ENCODE assay signal across 31 mouse cellular contexts in genomic region chr15:102614224-102614623, GRCm38 (mm10). TPM values are rescaled to one million over a fixed set of nuclear protein-coding genes. Genes with fewer than 3 reads are reported as not detected.
"Had no signal": no experiment of that assay in that cellular context is flagged by ENCODE, and none has a peak within 500 bp of the region (broad histone marks: within the 10 kb centered on the region; RNA-seq: fewer than 3 reads in every experiment).

No protein-coding gene starts in this region.

- DNase-seq: forebrain, postnatal 0 days; gastrocnemius, postnatal 10 days; gastrocnemius, postnatal 36 days; heart, adult 18-20 months; heart, postnatal 14 days; heart, postnatal 36 days; kidney, adult 11 months; kidney, adult 2 months; kidney, adult 9 months; kidney, postnatal 14 days; kidney, postnatal 36 days; layer of hippocampus, adult 9-11 months had no signal

- H3K27me3 ChIP-seq: heart, embryonic 13.5 days; heart, embryonic 15.5 days; hindbrain, embryonic 13.5 days; hindbrain, embryonic 15.5 days; kidney, embryonic 15.5 days; limb, embryonic 12.5 days had no signal

- H3K9me3 ChIP-seq: heart, embryonic 10.5 days; heart, embryonic 13.5 days; heart, embryonic 15.5 days; hindbrain, embryonic 13.5 days; hindbrain, embryonic 15.5 days; kidney, embryonic 15.5 days; limb, embryonic 10.5 days; limb, embryonic 12.5 days had no signal

- H3K36me3 ChIP-seq: heart, embryonic 15.5 days; hindbrain, embryonic 13.5 days; hindbrain, embryonic 15.5 days; limb, embryonic 12.5 days had no signal

- H3K4me3 ChIP-seq: heart, embryonic 10.5 days; heart, embryonic 13.5 days; heart, embryonic 15.5 days; hindbrain, embryonic 13.5 days; hindbrain, embryonic 15.5 days; kidney, embryonic 15.5 days; left cerebral cortex, adult 2 months; limb, embryonic 10.5 days; limb, embryonic 12.5 days had no signal

- ATAC-seq: forebrain, postnatal 0 days; hindbrain, postnatal 0 days; intestine, embryonic 16.5 days had no signal

- H3K9ac ChIP-seq: forebrain, postnatal 0 days; heart, embryonic 13.5 days; heart, embryonic 15.5 days; hindbrain, embryonic 13.5 days; hindbrain, embryonic 15.5 days; kidney, embryonic 15.5 days; limb, embryonic 12.5 days had no signal

- H3K27ac ChIP-seq: heart, embryonic 10.5 days; heart, embryonic 13.5 days; heart, embryonic 15.5 days; hindbrain, embryonic 13.5 days; hindbrain, embryonic 15.5 days; hindbrain, postnatal 0 days; kidney, embryonic 15.5 days; kidney, postnatal 0 days; left cerebral cortex, adult 2 months; limb, embryonic 10.5 days; limb, embryonic 12.5 days had no signal

- H3K4me1 ChIP-seq: hindbrain, embryonic 13.5 days; hindbrain, embryonic 15.5 days; kidney, embryonic 15.5 days; limb, embryonic 10.5 days had no signal

- H3K4me2 ChIP-seq: heart, embryonic 13.5 days; heart, embryonic 15.5 days; hindbrain, embryonic 13.5 days; hindbrain, embryonic 15.5 days; kidney, embryonic 15.5 days; limb, embryonic 12.5 days had no signal

RNA-seq across cellular contexts. Expression of gene Gm28047, which starts 10.6 kb away (rescaled TPM):
- total RNA-seq: forebrain, postnatal 0 days; hindbrain, postnatal 0 days; left cerebral cortex, postnatal 36 days; liver, adult 2 months had no signal
- polyA plus RNA-seq: gonadal fat pad, adult 2 months; heart, embryonic 10.5 days; heart, embryonic 13.5 days; heart, embryonic 15.5 days; heart, postnatal 0 days; hindbrain, embryonic 13.5 days; hindbrain, embryonic 15.5 days; intestine, embryonic 14.5 days; intestine, embryonic 16.5 days; kidney, adult 2 months; kidney, embryonic 15.5 days; large intestine, adult 2 months; limb, embryonic 12.5 days; limb, embryonic 14.5 days; liver, adult 2 months had no signal
